Mouse (Mus musculus) neural tube, embryonic 11.5 days (tissue): Measurements from ENCODE around the gene 1110059E24Rik. TPM values are rescaled to one million over a fixed set of nuclear protein-coding genes. Genes with fewer than 3 reads are reported as not detected.
"Not testable (repeated sequence)": the region's sequence is repeated elsewhere in the genome, so short reads cannot be mapped to it uniquely, and the experiment has no call there.

Source experiments
- ATAC-seq: fragments of 200-750 bp; cut with Nextera tagmentation; 2 replicates; pipeline ENCODE4 v1.8.0; 2017; ENCODE audit warnings: moderate number of reproducible peaks, mild to moderate bottlenecking, moderate TSS enrichment, moderate library complexity; ENCODE audit not compliant: insufficient read depth, low FRiP score, low TSS enrichment
- DNase-seq: peaks from one replicate; pipeline ENCODE4 v3.0.0-alpha.2; 2015; ENCODE audit warnings: low spot score
- H3K27ac ChIP-seq: fragments of 300-500 bp; sonication (generic); 2 replicates; pipeline ENCODE4 v1.5.1; 2014; ENCODE audit warnings: low read depth, mild to moderate bottlenecking, low read length
- H3K27me3 ChIP-seq: fragments of 300-500 bp; sonication (generic); 2 replicates; pipeline ENCODE4 v1.6.1; 2014; ENCODE audit warnings: mild to moderate bottlenecking, low read length, mixed read lengths; ENCODE audit not compliant: control insufficient read depth, insufficient read depth
- H3K36me3 ChIP-seq: fragments of 300-500 bp; sonication (generic); 2 replicates; pipeline ENCODE4 v1.6.1; 2014; ENCODE audit warnings: mild to moderate bottlenecking, low read length, moderate library complexity, mixed read lengths; ENCODE audit not compliant: control insufficient read depth, insufficient read depth
- H3K4me1 ChIP-seq: fragments of 300-500 bp; sonication (generic); 2 replicates; pipeline ENCODE4 v1.6.1; 2014; ENCODE audit warnings: low read length, mixed read lengths; ENCODE audit not compliant: control insufficient read depth, insufficient read depth
- H3K4me2 ChIP-seq: fragments of 300-500 bp; sonication (generic); 2 replicates; pipeline ENCODE4 v1.6.1; 2014; ENCODE audit warnings: low read depth, mild to moderate bottlenecking, moderate library complexity
- H3K4me3 ChIP-seq: fragments of 300-500 bp; sonication (generic); 2 replicates; pipeline ENCODE4 v1.5.1; 2014; ENCODE audit warnings: low read depth, low read length
- H3K9ac ChIP-seq: fragments of 300-500 bp; sonication (generic); 2 replicates; pipeline ENCODE4 v1.6.1; 2014; ENCODE audit warnings: mild to moderate bottlenecking, low read length
- H3K9me3 ChIP-seq: fragments of 300-500 bp; sonication (generic); 2 replicates; pipeline ENCODE4 v1.6.1; 2016; ENCODE audit warnings: low read length; ENCODE audit not compliant: control insufficient read depth
- WGBS: fragments of 180-500 bp; shearing (Covaris S2); extraction: QIAGEN DNeasy Blood & Tissue Kit; methylation state at CpG from one replicate; pipeline ENCODE4 v1.1.7; 2014; 5-methylcytosine and 5-hydroxymethylcytosine counted together
- polyA plus RNA-seq: library from polyadenylated mRNA; unstranded; fragments of >200 nt; fragmentation: Nextera tagmentation; extraction: Ambion mirVana; gene quantifications from 2 replicates; pipeline ENCODE4 v1.2.1, GENCODE M21; 2014

The 1110059E24Rik gene
- polyA plus RNA-seq, 1 experiment from 2014 or later = 68.2 TPM

DNA sequence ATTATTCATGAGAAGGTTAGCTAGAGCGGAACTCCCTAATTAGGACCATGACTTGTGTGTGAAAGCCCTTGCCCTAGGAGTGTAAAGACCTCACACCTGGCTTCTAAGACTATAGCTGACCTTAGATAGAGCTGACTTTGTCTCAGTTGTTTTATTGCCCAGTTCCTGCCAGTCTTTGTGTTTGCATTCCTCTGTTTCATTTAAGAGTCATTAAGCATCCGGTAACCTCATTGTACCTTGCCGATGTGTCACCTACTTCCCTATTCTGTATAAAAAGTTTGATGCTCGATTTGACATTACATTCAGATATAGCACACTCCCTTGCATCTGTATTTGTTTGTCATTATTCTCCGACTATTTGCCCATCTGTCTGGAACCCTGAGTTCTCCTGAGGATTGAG lies 60.6 kb downstream of the 1110059E24Rik start:
- not testable (repeated sequence) for DNase-seq, H3K4me2 ChIP-seq, H3K36me3 ChIP-seq, H3K9ac ChIP-seq, H3K4me3 ChIP-seq, H3K9me3 ChIP-seq, H3K4me1 ChIP-seq, ATAC-seq, H3K27me3 ChIP-seq, H3K27ac ChIP-seq
- WGBS = 82% methylated on average over 5 of the region's 5 CpGs

- 95% methylated on average over 1 of the region's 1 CpGs for WGBS
- H3K27ac ChIP-seq = no peak overlapping the region
- ATAC-seq (no peak), DNase-seq (no peak)
- no peaks in the 10 kb centered on the region for H3K4me1 ChIP-seq
- no peaks in the 10 kb centered on the region for H3K27me3 ChIP-seq
- no peaks in the 10 kb centered on the region for H3K36me3 ChIP-seq
- H3K4me2 ChIP-seq = no peak overlapping the region
- no peak overlapping the region for H3K9ac ChIP-seq
- no peak overlapping the region for H3K4me3 ChIP-seq
- no peaks in the 10 kb centered on the region for H3K9me3 ChIP-seq
These were observed 62.9 kb downstream of the 1110059E24Rik start for GRCm38 (mm10) chr19:21589888-21590287.

DNA sequence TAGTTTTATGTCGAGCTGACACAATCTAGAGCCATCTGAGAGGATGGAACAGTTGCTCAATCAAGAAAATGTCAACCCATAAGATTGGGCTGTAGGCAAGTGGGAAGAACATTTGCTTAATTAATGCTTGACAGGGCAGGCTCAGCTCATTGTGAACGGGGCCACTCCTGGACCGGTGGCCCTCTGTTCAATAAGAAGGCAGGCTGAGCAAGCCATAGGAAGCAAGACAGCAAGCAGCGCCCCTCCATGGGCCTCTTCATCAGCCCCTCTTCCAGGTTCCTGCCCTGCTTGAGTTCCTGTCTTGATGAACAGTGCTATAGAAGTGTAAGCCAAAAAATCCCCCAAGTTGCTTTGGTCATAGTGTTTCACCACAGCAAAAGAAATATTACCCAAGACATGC lies 65.2 kb downstream of the 1110059E24Rik start:
- DNase-seq (no peak), ATAC-seq (no peak)
- Histone ChIP-seq H3K9me3 (no peaks in the 10 kb centered on the region), H3K4me3 (no peak overlapping the region), H3K27me3 (no peaks in the 10 kb centered on the region), H3K4me1 (no peaks in the 10 kb centered on the region), H3K4me2 (no peak overlapping the region), H3K27ac (no peak overlapping the region), H3K36me3 (no peaks in the 10 kb centered on the region), H3K9ac (no peak overlapping the region)
- 76% methylated on average over 4 of the region's 4 CpGs for WGBS

DNA sequence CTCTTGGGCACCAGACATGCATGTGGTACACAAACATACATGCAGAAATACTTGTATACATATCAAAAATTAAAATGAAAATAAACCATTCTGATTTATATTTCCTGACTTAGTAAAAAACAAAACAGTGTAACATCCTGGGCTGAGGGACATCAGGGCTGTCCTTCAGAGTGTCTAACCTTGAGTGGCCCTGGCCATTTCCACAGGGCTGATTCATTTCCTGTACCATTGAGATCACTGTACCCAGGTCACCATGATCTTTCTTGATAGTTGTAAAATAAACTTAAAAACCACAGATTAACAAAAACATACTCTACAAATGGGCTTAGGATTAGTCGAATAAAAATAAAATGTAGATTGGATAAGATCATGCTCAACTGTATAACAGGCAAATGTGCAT lies 66.2 kb downstream of the 1110059E24Rik start:
- H3K36me3 ChIP-seq = no peaks in the 10 kb centered on the region

DNA sequence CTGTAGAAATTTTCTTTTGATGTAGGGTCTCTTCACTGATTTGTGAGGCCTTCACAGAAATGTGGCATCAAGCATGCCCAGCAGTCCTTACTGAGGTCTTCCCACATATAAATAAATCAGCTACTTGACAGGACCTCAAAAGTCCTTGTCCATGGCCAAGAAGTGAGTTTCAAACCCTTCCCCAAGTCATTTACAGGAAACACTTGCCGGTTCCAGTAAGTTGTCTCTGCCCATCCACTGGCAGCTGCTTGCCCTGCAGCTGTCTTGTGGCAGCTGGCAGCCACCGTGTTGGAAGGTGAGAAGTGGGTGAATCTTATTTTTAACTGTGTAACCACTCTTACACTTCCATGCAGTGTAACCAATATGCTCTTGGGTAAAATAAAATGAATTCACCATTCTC lies 66.9 kb downstream of the 1110059E24Rik start:
- DNase-seq = no peak
- Histone ChIP-seq H3K4me3 (no peak overlapping the region), H3K9ac (no peak overlapping the region), H3K9me3 (no peaks in the 10 kb centered on the region), H3K4me2 (no peak overlapping the region), H3K36me3 (no peaks in the 10 kb centered on the region), H3K27ac (no peak overlapping the region), H3K4me1 (no peaks in the 10 kb centered on the region), H3K27me3 (no peaks in the 10 kb centered on the region)
- WGBS = 90% methylated on average over 2 of the region's 2 CpGs
- ATAC-seq = no peak

More for the DNA sequence above, 66.2 kb downstream of the 1110059E24Rik start:
- Histone ChIP-seq H3K4me2 (no peak overlapping the region), H3K4me1 (no peaks in the 10 kb centered on the region), H3K9ac (no peak overlapping the region), H3K27me3 (no peaks in the 10 kb centered on the region), H3K9me3 (no peaks in the 10 kb centered on the region), H3K27ac (no peak overlapping the region), H3K4me3 (no peak overlapping the region)
- ATAC-seq = no peak
- WGBS = 95% methylated on average over 1 of the region's 1 CpGs
- DNase-seq = no peak

GRCm38 (mm10) chr19:21583986-21584385 lies 68.8 kb downstream of the 1110059E24Rik start:
- H3K27me3 ChIP-seq = no peaks in the 10 kb centered on the region
- no peak overlapping the region for H3K4me2 ChIP-seq
- no peak overlapping the region for H3K9ac ChIP-seq
- no peak for DNase-seq
- WGBS = 84% methylated on average over 5 of the region's 5 CpGs
- H3K9me3 ChIP-seq = no peaks in the 10 kb centered on the region
- H3K27ac ChIP-seq = no peak overlapping the region
- no peaks in the 10 kb centered on the region for H3K4me1 ChIP-seq
- no peak for ATAC-seq
- no peaks in the 10 kb centered on the region for H3K36me3 ChIP-seq
- H3K4me3 ChIP-seq = no peak overlapping the region

GRCm38 (mm10) chr19:21583523-21583984 lies 69.2 kb downstream of the 1110059E24Rik start:
- no peak for DNase-seq
- no peaks in the 10 kb centered on the region for H3K36me3 ChIP-seq
- H3K4me3 ChIP-seq = no peak overlapping the region
- no peak overlapping the region for H3K27ac ChIP-seq
- no peaks in the 10 kb centered on the region for H3K27me3 ChIP-seq
- ATAC-seq = no peak
- H3K4me2 ChIP-seq = no peak overlapping the region
- 92% methylated on average over 4 of the region's 4 CpGs for WGBS
- H3K9ac ChIP-seq = no peak overlapping the region
- no peaks in the 10 kb centered on the region for H3K4me1 ChIP-seq
- H3K9me3 ChIP-seq = no peaks in the 10 kb centered on the region

GRCm38 (mm10) chr19:21581404-21581803 lies 71.4 kb downstream of the 1110059E24Rik start:
- ATAC-seq = no peak
- H3K36me3 ChIP-seq = no peaks in the 10 kb centered on the region
- H3K9me3 ChIP-seq = no peaks in the 10 kb centered on the region
- no peak overlapping the region for H3K4me2 ChIP-seq
- H3K27ac ChIP-seq = no peak overlapping the region
- no peak overlapping the region for H3K9ac ChIP-seq
- H3K4me1 ChIP-seq = no peaks in the 10 kb centered on the region
- no peak for DNase-seq
- WGBS = 93% methylated on average over 6 of the region's 6 CpGs
- no peaks in the 10 kb centered on the region for H3K27me3 ChIP-seq
- no peak overlapping the region for H3K4me3 ChIP-seq

- no peak for DNase-seq
- ATAC-seq = no peak
- Histone ChIP-seq H3K27ac (no peak overlapping the region), H3K36me3 (no peaks in the 10 kb centered on the region), H3K4me2 (no peak overlapping the region), H3K9me3 (no peaks in the 10 kb centered on the region), H3K9ac (no peak overlapping the region), H3K4me1 (no peaks in the 10 kb centered on the region), H3K27me3 (no peaks in the 10 kb centered on the region), H3K4me3 (no peak overlapping the region)
- WGBS = 91% methylated on average over 3 of the region's 3 CpGs
These were observed 72.9 kb downstream of the 1110059E24Rik start for GRCm38 (mm10) chr19:21579896-21580295.
